Mouse (Mus musculus): ENCODE data around the gene Farsb. TPM values are rescaled to one million over a fixed set of nuclear protein-coding genes. Genes with fewer than 3 reads are reported as not detected.
A peak's percentile ranks its signal among the peaks of the same experiment; 100 is the strongest.
"Not testable (repeated sequence)": the region's sequence is repeated elsewhere in the genome, so short reads cannot be mapped to it uniquely, and the experiment has no call there.

Gene Farsb
- polyA plus RNA-seq, 1 experiment from 2014 or later = 138 TPM

DNA sequence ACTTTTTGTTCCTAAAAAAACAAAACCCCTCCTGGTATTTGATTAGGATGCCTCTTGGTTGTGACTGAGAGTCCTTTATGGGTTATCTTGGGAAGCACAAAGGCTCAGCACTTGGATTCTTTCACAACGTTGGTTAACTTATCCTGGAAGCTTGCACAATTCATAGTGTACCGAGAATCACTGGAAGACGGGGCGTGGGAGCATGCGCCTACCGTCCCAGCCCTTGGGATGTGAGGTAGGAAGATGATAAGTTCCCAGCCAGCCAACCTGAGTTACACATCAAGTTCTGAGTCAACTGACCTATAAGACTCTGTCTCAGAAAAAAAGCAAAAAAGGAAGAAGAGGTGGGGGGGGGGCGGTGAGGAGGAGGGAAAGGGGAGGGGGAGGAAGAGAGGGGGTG is 30.2 kb upstream of the Farsb start:
- no peak for ATAC-seq (ENCODE audit: low FRiP score, low read depth)
- 92% methylated on average over 7 of the region's 7 CpGs for WGBS

GRCm38 (mm10) chr1:78512756-78513155 is 24.1 kb upstream of the Farsb start:
- 0 out of 2 replicates have a peak, but pooled peaks cover 4% of the 10 kb centered on the region for H3K4me1 ChIP-seq
- no peak overlapping the region for H3K4me3 ChIP-seq
- no peak overlapping the region for H3K9ac ChIP-seq
- ATAC-seq (ENCODE audit: low FRiP score, low read depth) = no peak
- WGBS = 82% methylated on average over 8 of the region's 8 CpGs
- H3K4me2 ChIP-seq (replicated peaks) = no peak overlapping the region
- H3K9me3 ChIP-seq = no peaks in the 10 kb centered on the region
- H3K27ac ChIP-seq = no peak overlapping the region
- H3K27me3 ChIP-seq = peaks cover 10% of the 10 kb centered on the region; the same call in 1 of the 2 replicates
- no peaks in the 10 kb centered on the region for H3K36me3 ChIP-seq

More for the DNA sequence above, 30.2 kb upstream of the Farsb start:
- Histone ChIP-seq H3K27ac (no peak overlapping the region), H3K9ac (no peak overlapping the region), H3K4me3 (no peak overlapping the region), H3K9me3 (0 out of 2 replicates have a peak, but pooled peaks cover 4% of the 10 kb centered on the region), H3K36me3 (no peaks in the 10 kb centered on the region), H3K4me1 (no peaks in the 10 kb centered on the region), H3K4me2 (replicated peaks) (no peak overlapping the region), H3K27me3 (no peaks in the 10 kb centered on the region)

DNA sequence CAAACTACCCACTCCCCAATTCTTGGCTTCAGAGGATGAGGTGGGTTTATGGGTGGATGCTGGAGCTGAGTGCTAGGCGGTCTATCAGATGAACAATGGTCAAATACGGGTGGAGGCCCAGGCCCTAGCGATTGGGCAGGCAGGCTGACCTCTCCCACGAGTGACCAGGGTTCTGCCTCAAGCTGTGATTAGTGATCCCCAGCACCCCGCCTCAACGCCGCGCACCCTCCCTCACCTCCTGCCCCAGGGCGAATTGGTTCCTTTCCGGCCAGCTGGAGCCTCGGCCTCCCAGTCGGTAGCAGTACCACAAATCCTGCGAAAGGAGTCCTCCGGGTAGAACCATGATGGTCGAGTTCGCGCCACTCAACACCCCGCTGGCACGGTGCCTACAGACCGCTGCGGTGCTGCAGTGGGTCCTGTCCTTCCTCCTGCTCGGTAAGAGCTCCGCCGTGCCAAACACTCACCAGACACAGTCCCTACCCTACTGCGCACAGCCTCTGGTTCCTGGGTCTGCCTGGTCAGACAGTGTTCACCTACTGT is 23.0 kb upstream of the Farsb start, which contains the start of gene BC035947:
Gene BC035947 (minus strand): TSS at position 538 of the 540 bp plus-strand sequence.
- Histone ChIP-seq H3K9me3 (no peaks in the 10 kb centered on the region), H3K27me3 (peaks cover 10% of the 10 kb centered on the region; the same call in 1 of the 2 replicates), H3K4me1 (0 out of 2 replicates have a peak, but pooled peaks cover 4% of the 10 kb centered on the region), H3K4me2 (replicated peaks) (peak within 1 kb of the TSS; percentile 67), H3K4me3 (peak within 1 kb of the TSS; percentile 40), H3K9ac (peak within 1 kb of the TSS; percentile 60), H3K27ac (no peak within 1 kb of the TSS), H3K36me3 (no peaks in the 10 kb centered on the region)
- 5% methylated on average over 25 of the region's 25 CpGs for WGBS
- 0 out of 2 replicates have a peak, but pooled peaks have one; percentile 48 for ATAC-seq (ENCODE audit: low FRiP score, low read depth)

- no peaks in the 10 kb centered on the region for H3K36me3 ChIP-seq
- 70% methylated on average over 5 of the region's 5 CpGs for WGBS
- H3K9ac ChIP-seq = peak within 1 kb of the TSS; percentile 60
- peak within 1 kb of the TSS; percentile 67 for H3K4me2 ChIP-seq (replicated peaks)
- peaks cover 10% of the 10 kb centered on the region; the same call in 1 of the 2 replicates for H3K27me3 ChIP-seq
- no peak within 1 kb of the TSS for H3K27ac ChIP-seq
- H3K9me3 ChIP-seq = no peaks in the 10 kb centered on the region
- H3K4me3 ChIP-seq = peak within 1 kb of the TSS; percentile 40
- 0 out of 2 replicates have a peak, but pooled peaks cover 4% of the 10 kb centered on the region for H3K4me1 ChIP-seq
- ATAC-seq (ENCODE audit: low FRiP score, low read depth) = no peak
These were observed 22.2 kb upstream of the Farsb start, which contains the start of gene Mogat1 for GRCm38 (mm10) chr1:78510862-78511261. Mogat1 (plus strand) TSS chr1:78510991.

GRCm38 (mm10) chr1:78507137-78507536 is 18.4 kb upstream of the Farsb start:
- 47% methylated on average over 1 of the region's 1 CpGs for WGBS
- ATAC-seq (ENCODE audit: low FRiP score, low read depth) = no peak

DNA sequence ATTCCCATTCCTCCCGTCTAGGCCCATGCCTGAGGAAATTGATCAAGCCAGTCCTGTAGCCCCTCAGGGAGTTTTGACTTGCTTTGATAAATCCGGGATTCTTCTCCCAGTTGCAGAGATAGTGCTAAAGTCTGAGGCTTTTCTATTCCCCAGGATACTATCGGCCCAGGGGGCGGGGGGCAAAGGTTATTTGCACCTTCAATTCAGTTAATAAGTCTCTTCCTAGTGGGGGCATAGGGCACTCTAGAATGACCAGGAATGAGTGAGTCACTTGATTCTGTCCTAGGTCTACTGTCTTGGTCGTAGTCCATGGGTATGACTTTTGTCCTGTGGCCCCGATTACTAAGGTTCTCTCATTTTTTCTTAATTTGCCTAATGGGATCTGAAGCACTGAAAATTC is 13.8 kb upstream of the Farsb start:
- Histone ChIP-seq H3K9ac (no peak overlapping the region), H3K27me3 (no peaks in the 10 kb centered on the region), H3K9me3 (peaks cover 4% of the 10 kb centered on the region; the same call in 1 of the 2 replicates), H3K36me3 (no peaks in the 10 kb centered on the region), H3K4me1 (no peaks in the 10 kb centered on the region), H3K27ac (no peak overlapping the region), H3K4me3 (no peak overlapping the region), H3K4me2 (replicated peaks) (no peak overlapping the region)
- WGBS = 88% methylated on average over 6 of the region's 6 CpGs
- ATAC-seq (ENCODE audit: low FRiP score, low read depth) = no peak

More at GRCm38 (mm10) chr1:78507137-78507536, 18.4 kb upstream of the Farsb start:
- no peak overlapping the region for H3K9ac ChIP-seq
- peaks cover 10% of the 10 kb centered on the region; the same call in 1 of the 2 replicates for H3K27me3 ChIP-seq
- H3K4me3 ChIP-seq = no peak overlapping the region
- H3K4me2 ChIP-seq (replicated peaks) = no peak overlapping the region
- no peak overlapping the region for H3K27ac ChIP-seq
- 0 out of 2 replicates have a peak, but pooled peaks cover 4% of the 10 kb centered on the region for H3K4me1 ChIP-seq
- H3K9me3 ChIP-seq = peaks cover 4% of the 10 kb centered on the region; the same call in 1 of the 2 replicates
- no peaks in the 10 kb centered on the region for H3K36me3 ChIP-seq

DNA sequence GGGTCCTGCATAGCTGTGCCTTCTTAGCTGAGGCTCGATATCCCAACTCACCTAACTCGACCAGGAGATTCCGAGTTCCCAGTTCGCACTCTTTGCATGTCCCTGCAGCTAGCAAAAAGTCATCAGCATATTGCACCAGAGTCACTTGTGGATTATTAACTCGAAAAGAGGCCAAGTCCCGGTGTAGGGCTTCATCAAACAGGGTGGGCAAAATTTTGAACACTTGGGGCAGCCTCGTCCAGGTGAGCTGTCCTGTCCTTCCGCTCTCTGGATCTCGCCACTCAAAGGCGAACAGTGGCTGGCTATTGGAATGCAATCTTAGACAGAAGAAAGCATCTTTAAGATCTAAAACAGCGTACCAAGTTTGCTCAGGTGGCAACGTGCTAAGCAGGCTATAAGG is 13.2 kb upstream of the Farsb start:
- not testable (repeated sequence) for H3K4me3 ChIP-seq; H3K9ac ChIP-seq; H3K4me1 ChIP-seq; H3K9me3 ChIP-seq; H3K4me2 ChIP-seq (replicated peaks); H3K27ac ChIP-seq; H3K27me3 ChIP-seq; ATAC-seq (ENCODE audit: low FRiP score, low read depth); H3K36me3 ChIP-seq
- WGBS = 89% methylated on average over 12 of the region's 12 CpGs

DNA sequence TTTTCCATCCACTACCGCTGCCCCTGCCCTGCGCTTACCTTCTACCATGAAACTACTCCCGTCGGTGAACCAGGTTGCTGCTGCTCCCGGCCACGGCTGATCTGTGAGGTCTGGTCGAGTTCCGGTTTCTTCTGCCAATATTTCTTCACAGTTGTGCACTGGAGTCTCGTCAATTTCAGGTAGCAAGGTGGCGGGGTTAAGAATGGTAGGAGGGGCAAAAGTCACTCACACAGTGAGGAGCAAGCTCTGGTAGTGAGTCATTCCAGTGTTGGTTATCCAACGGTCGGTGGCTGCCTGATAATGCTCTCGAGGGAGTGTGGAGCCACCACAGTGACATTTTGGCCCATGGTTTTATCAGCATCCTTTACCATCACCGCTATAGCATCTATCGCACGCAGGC is 12.3 kb upstream of the Farsb start:
- H3K36me3 ChIP-seq = no peaks in the 10 kb centered on the region
- H3K4me1 ChIP-seq = no peaks in the 10 kb centered on the region
- H3K4me3 ChIP-seq = no peak overlapping the region
- no peak for ATAC-seq (ENCODE audit: low FRiP score, low read depth)
- 92% methylated on average over 16 of the region's 16 CpGs for WGBS
- peaks cover 4% of the 10 kb centered on the region; the same call in 1 of the 2 replicates for H3K9me3 ChIP-seq
- H3K9ac ChIP-seq = no peak overlapping the region
- H3K27ac ChIP-seq = no peak overlapping the region
- no peak overlapping the region for H3K4me2 ChIP-seq (replicated peaks)
- no peaks in the 10 kb centered on the region for H3K27me3 ChIP-seq

GRCm38 (mm10) chr1:78490143-78490542 is 1.4 kb upstream of the Farsb start:
- ATAC-seq (ENCODE audit: low FRiP score, low read depth) = no peak
- H3K36me3 ChIP-seq = no peaks in the 10 kb centered on the region; the same call in 1 of the 2 replicates
- H3K9ac ChIP-seq = no peak overlapping the region
- no peak overlapping the region for H3K4me3 ChIP-seq
- H3K9me3 ChIP-seq = no peaks in the 10 kb centered on the region
- no peaks in the 10 kb centered on the region for H3K27me3 ChIP-seq
- H3K27ac ChIP-seq = no peak overlapping the region
- peak overlapping the region; percentile 93; the same call in 1 of the 2 replicates for H3K4me2 ChIP-seq (replicated peaks)
- peaks cover 23% of the 10 kb centered on the region for H3K4me1 ChIP-seq
- WGBS = 78% methylated on average over 1 of the region's 1 CpGs

DNA sequence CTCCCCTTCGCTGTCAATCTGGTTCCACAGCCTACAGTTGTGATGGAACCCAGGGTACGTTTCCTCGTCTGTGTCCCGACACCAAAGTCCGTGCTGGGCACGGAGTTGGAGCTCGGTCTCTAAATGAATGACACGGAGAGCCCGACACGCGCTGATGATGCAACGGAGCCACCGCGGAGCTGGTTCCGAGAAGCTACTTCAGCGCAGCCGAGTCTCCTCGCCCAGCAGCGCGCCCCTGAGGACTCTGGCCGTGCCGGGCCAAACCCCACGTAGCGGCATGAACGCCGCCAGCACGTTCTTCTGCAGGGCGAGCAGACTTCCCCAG is 308 bp downstream of the Farsb start:
- H3K4me3 ChIP-seq = peak overlapping the region; percentile 97
- WGBS = under 1% methylated on average over 28 of the region's 28 CpGs
- no peak; the same call in 1 of the 2 replicates for ATAC-seq (ENCODE audit: low FRiP score, low read depth)
- no peak overlapping the region for H3K27ac ChIP-seq
- H3K4me1 ChIP-seq = peaks cover 23% of the 10 kb centered on the region
- H3K9me3 ChIP-seq = no peaks in the 10 kb centered on the region
- H3K9ac ChIP-seq = peak overlapping the region; percentile 90
- H3K36me3 ChIP-seq = peaks cover 4% of the 10 kb centered on the region; the same call in 1 of the 2 replicates
- peak overlapping the region; percentile 93 for H3K4me2 ChIP-seq (replicated peaks)
- no peaks in the 10 kb centered on the region for H3K27me3 ChIP-seq

GRCm38 (mm10) chr1:78484361-78484760 is 4.3 kb downstream of the Farsb start:
- H3K4me1 ChIP-seq = peaks cover 17% of the 10 kb centered on the region
- H3K4me3 ChIP-seq = no peak overlapping the region
- H3K4me2 ChIP-seq (replicated peaks) = no peak overlapping the region
- H3K36me3 ChIP-seq = peaks cover 20% of the 10 kb centered on the region
- H3K27ac ChIP-seq = peak overlapping the region; percentile 22; the same call in 1 of the 2 replicates
- H3K27me3 ChIP-seq = no peaks in the 10 kb centered on the region
- H3K9me3 ChIP-seq = no peaks in the 10 kb centered on the region
- ATAC-seq (ENCODE audit: low FRiP score, low read depth) = no peak
- 64% methylated on average over 2 of the region's 2 CpGs for WGBS
- H3K9ac ChIP-seq = peak overlapping the region; percentile 50; the same call in 1 of the 2 replicates

- no peak overlapping the region for H3K4me2 ChIP-seq (replicated peaks)
- no peaks in the 10 kb centered on the region for H3K9me3 ChIP-seq
These were observed 5.3 kb downstream of the Farsb start for GRCm38 (mm10) chr1:78483430-78483829.

More at GRCm38 (mm10) chr1:78483430-78483829, 5.3 kb downstream of the Farsb start:
- H3K36me3 ChIP-seq = peaks cover 27% of the 10 kb centered on the region
- 94% methylated on average over 3 of the region's 3 CpGs for WGBS
- no peak for ATAC-seq (ENCODE audit: low FRiP score, low read depth)
- H3K27me3 ChIP-seq = no peaks in the 10 kb centered on the region
- H3K4me1 ChIP-seq = peaks cover 17% of the 10 kb centered on the region
- H3K27ac ChIP-seq = no peak overlapping the region
- H3K9ac ChIP-seq = no peak overlapping the region
- no peak overlapping the region for H3K4me3 ChIP-seq

All from limb, embryonic 13.5 days (tissue).